Mouse (Mus musculus): ENCODE results near the gene Lin7c. TPM values are rescaled to one million over a fixed set of nuclear protein-coding genes. Genes with fewer than 3 reads are reported as not detected.
"Not testable (repeated sequence)": the region's sequence is repeated elsewhere in the genome, so short reads cannot be mapped to it uniquely, and the experiment has no call there.

The Lin7c gene
- polyA plus RNA-seq (2015; fragmentation: Nextera tagmentation; extraction: Ambion mirVana), result 16.2 and 17.5 TPM in 2 replicates

DNA sequence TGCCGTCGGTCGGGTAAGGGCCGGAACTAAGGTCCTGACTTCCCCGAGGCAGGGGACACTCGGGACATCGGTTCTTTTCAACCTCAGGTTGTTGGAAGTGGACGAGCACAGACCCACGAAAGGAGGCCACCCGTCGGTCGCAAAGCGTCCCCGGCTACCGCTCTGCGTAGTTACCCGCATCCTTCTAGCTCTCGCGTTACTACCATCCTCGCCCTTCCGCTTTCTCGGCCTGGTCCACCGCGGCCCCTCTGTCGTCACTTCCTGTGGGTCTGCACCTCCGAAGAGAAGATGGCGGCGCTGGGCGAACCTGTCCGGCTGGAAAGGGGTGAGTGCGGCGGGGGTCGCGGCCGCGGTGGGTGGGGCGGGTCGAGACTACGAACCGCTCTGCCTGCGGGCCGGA is at the start of gene Lin7c:
Gene Lin7c, plus strand, starts transcription at position 257 of the 400 bp plus-strand sequence.
- peak within 1 kb of the TSS; percentile 92 for H3K27ac ChIP-seq (ENCODE audit: low read depth)
- peak within 1 kb of the TSS; percentile 93 for H3K9ac ChIP-seq (replicated peaks)
- H3K9me3 ChIP-seq (ENCODE audit: low read length), result no peaks in the 10 kb centered on the region
- peak within 1 kb of the TSS; percentile 96 for H3K4me3 ChIP-seq (ENCODE audit: low read depth, low read length)
- DNase-seq (peak; percentile 94), ATAC-seq (peak; percentile 100)
- no peak for TF ChIP-seq CTCF (IDR thresholded peaks at IDR 0.05; ENCODE audit: low read depth)
- 0 out of 2 replicates have a peak, but pooled peaks have one; percentile 28 for TF ChIP-seq EP300 (IDR thresholded peaks at IDR 0.05; ENCODE audit: low read depth)
- 1% methylated on average over 40 of the region's 42 CpGs for WGBS (ENCODE audit: insufficient replicate concordance)
- peaks cover 11% of the 10 kb centered on the region for H3K4me1 ChIP-seq (ENCODE audit: insufficient read depth)
- H3K4me2 ChIP-seq (ENCODE audit: low read depth, low read length), result peak within 1 kb of the TSS; percentile 69
- H3K27me3 ChIP-seq (ENCODE audit: insufficient read depth, low read length), result no peaks in the 10 kb centered on the region
- peaks cover 15% of the 10 kb centered on the region for H3K36me3 ChIP-seq (replicated peaks; ENCODE audit: insufficient read depth, low read length)

DNA sequence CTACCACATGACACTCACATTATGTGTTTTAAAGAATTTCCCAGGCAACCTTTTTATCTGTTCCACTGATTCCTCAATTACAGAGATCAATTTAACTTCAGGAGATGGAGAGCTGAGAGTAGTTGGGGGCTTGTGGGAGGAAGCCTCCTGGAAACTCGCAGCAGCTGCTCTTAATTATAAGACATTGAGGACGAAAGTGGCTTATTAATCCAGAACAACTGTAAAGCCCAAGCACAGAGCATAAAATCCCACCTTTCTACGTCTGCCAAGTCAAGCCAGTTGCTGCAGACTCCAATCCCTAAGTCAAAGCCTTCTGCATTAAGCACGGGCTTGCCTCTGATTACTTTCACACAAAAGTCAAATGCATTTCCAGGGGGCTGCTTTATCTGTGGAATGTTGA is 44.3 kb upstream of the Lin7c start:
- WGBS (ENCODE audit: insufficient replicate concordance), result 60% methylated on average over 4 of the region's 4 CpGs
- no peak for DNase-seq
- H3K9ac ChIP-seq (replicated peaks), result no peak overlapping the region
- no peaks in the 10 kb centered on the region for H3K9me3 ChIP-seq (ENCODE audit: low read length)
- TF ChIP-seq CTCF (IDR thresholded peaks at IDR 0.05; ENCODE audit: low read depth), result no peak
- no peak overlapping the region for H3K27ac ChIP-seq (ENCODE audit: low read depth)
- H3K27me3 ChIP-seq (ENCODE audit: insufficient read depth, low read length), result no peaks in the 10 kb centered on the region
- ATAC-seq, result no peak
- H3K36me3 ChIP-seq (replicated peaks; ENCODE audit: insufficient read depth, low read length), result no peaks in the 10 kb centered on the region
- H3K4me3 ChIP-seq (ENCODE audit: low read depth, low read length), result no peak overlapping the region
- H3K4me1 ChIP-seq (ENCODE audit: insufficient read depth), result no peaks in the 10 kb centered on the region
- H3K4me2 ChIP-seq (ENCODE audit: low read depth, low read length), result no peak overlapping the region

DNA sequence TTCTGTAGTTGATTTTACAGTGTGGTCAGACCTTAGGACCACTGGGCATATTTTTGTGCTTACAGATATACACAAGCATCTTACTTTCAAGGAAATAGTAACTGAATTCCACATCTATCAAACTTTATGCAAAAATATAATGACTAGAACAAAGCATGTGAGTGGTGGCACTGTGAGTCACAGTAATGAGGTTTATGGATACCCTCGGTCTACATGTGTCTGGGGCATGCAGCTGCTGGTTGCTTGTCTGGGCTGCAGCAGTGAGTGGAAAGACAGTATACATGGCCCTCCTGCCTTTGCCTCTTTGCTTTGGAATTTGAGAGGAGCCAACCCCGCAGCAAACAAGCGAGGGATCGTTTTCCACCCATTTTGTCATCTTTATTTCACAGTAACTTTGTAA is 42.3 kb upstream of the Lin7c start:
- TF ChIP-seq EP300 (IDR thresholded peaks at IDR 0.05; ENCODE audit: low read depth) (no peak), CTCF (IDR thresholded peaks at IDR 0.05; ENCODE audit: low read depth) (no peak)
- ATAC-seq (no peak), DNase-seq (no peak)
- 66% methylated on average over 4 of the region's 4 CpGs for WGBS (ENCODE audit: insufficient replicate concordance)
- Histone ChIP-seq H3K9ac (replicated peaks) (no peak overlapping the region), H3K27me3 (ENCODE audit: insufficient read depth, low read length) (no peaks in the 10 kb centered on the region), H3K4me3 (ENCODE audit: low read depth, low read length) (no peak overlapping the region), H3K27ac (ENCODE audit: low read depth) (no peak overlapping the region), H3K36me3 (replicated peaks; ENCODE audit: insufficient read depth, low read length) (no peaks in the 10 kb centered on the region), H3K4me2 (ENCODE audit: low read depth, low read length) (no peak overlapping the region), H3K4me1 (ENCODE audit: insufficient read depth) (no peaks in the 10 kb centered on the region), H3K9me3 (ENCODE audit: low read length) (no peaks in the 10 kb centered on the region)

DNA sequence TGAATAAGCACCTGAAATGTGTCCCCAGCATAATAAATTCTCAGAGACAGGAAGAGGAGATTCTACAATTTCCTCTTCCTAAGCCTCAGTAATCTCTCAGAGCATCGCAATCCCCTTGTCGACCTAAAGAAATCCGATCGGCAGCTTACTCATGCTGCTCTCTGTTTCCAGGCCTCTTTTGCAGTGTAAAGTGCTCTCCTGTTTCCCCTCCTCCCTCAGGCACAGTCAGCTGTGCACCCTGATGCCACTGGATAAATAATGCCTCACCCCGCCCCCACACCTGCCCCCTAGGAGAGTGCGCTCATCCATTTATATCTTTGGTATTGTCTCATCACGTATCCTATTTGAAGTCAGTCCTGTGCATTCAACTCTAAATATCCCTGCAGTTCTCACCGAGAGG is 41.9 kb upstream of the Lin7c start:
- no peaks in the 10 kb centered on the region for H3K36me3 ChIP-seq (replicated peaks; ENCODE audit: insufficient read depth, low read length)
- no peak overlapping the region for H3K4me3 ChIP-seq (ENCODE audit: low read depth, low read length)
- H3K27ac ChIP-seq (ENCODE audit: low read depth), result no peak overlapping the region
- ATAC-seq, result no peak
- TF ChIP-seq CTCF (IDR thresholded peaks at IDR 0.05; ENCODE audit: low read depth) (no peak), EP300 (IDR thresholded peaks at IDR 0.05; ENCODE audit: low read depth) (no peak)
- no peak overlapping the region for H3K9ac ChIP-seq (replicated peaks)
- DNase-seq, result no peak
- no peaks in the 10 kb centered on the region for H3K4me1 ChIP-seq (ENCODE audit: insufficient read depth)
- no peak overlapping the region for H3K4me2 ChIP-seq (ENCODE audit: low read depth, low read length)
- WGBS (ENCODE audit: insufficient replicate concordance), result 44% methylated on average over 8 of the region's 8 CpGs
- no peaks in the 10 kb centered on the region for H3K9me3 ChIP-seq (ENCODE audit: low read length)
- H3K27me3 ChIP-seq (ENCODE audit: insufficient read depth, low read length), result no peaks in the 10 kb centered on the region

DNA sequence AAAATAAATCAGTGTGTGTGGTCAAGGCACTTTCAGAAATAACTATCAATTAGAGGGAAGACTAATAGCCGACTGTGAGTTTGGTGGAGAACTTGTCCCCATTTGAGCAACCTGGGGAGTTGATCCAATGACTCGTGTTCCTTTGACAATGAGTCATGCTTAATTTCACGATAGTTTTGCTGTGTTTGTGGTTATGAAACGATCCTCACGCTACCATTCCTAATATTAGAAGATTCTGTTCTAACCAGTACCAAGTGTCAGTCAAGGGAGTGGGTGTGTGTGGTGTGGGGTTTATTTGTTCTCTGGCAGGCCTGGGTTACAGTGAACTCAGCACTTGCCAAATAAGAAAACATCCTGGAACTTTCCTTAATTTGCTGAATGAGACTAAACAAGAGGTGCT is 35.1 kb upstream of the Lin7c start:
- no peaks in the 10 kb centered on the region for H3K36me3 ChIP-seq (replicated peaks; ENCODE audit: insufficient read depth, low read length)
- no peaks in the 10 kb centered on the region for H3K27me3 ChIP-seq (ENCODE audit: insufficient read depth, low read length)
- no peak overlapping the region for H3K4me2 ChIP-seq (ENCODE audit: low read depth, low read length)
- TF ChIP-seq CTCF (IDR thresholded peaks at IDR 0.05; ENCODE audit: low read depth) (no peak), EP300 (IDR thresholded peaks at IDR 0.05; ENCODE audit: low read depth) (no peak)
- H3K9ac ChIP-seq (replicated peaks), result no peak overlapping the region
- no peaks in the 10 kb centered on the region for H3K9me3 ChIP-seq (ENCODE audit: low read length)
- no peak for ATAC-seq
- no peaks in the 10 kb centered on the region for H3K4me1 ChIP-seq (ENCODE audit: insufficient read depth)
- no peak overlapping the region for H3K27ac ChIP-seq (ENCODE audit: low read depth)
- no peak for DNase-seq
- H3K4me3 ChIP-seq (ENCODE audit: low read depth, low read length), result no peak overlapping the region
- WGBS (ENCODE audit: insufficient replicate concordance), result 73% methylated on average over 5 of the region's 5 CpGs

DNA sequence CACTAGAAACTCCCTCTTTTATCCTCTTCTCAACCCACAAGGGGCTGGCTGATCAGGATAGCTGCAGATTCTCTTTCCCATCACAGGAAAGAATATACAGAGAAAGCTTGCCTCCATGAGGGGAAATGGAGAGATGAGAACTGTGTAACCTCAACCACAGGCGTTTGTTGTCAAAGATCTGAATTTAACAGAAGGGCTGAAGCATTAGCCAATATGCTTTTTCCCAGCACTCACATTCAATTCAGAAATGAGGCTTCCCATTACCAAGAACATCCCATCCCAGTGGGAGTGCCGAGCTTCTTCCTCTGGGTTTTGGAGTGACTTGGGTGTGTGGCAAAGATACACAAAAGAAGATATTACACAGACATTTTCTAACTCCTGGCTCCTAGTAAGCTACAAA is 31.0 kb upstream of the Lin7c start:
- no peaks in the 10 kb centered on the region for H3K27me3 ChIP-seq (ENCODE audit: insufficient read depth, low read length)
- no peak for TF ChIP-seq CTCF (IDR thresholded peaks at IDR 0.05; ENCODE audit: low read depth)
- no peak for TF ChIP-seq EP300 (IDR thresholded peaks at IDR 0.05; ENCODE audit: low read depth)
- ATAC-seq (no peak), DNase-seq (no peak)
- H3K9ac ChIP-seq (replicated peaks), result no peak overlapping the region
- H3K9me3 ChIP-seq (ENCODE audit: low read length), result no peaks in the 10 kb centered on the region
- WGBS (ENCODE audit: insufficient replicate concordance), result 60% methylated on average over 2 of the region's 2 CpGs
- no peak overlapping the region for H3K4me2 ChIP-seq (ENCODE audit: low read depth, low read length)
- no peak overlapping the region for H3K27ac ChIP-seq (ENCODE audit: low read depth)
- H3K36me3 ChIP-seq (replicated peaks; ENCODE audit: insufficient read depth, low read length), result no peaks in the 10 kb centered on the region
- H3K4me1 ChIP-seq (ENCODE audit: insufficient read depth), result no peaks in the 10 kb centered on the region
- H3K4me3 ChIP-seq (ENCODE audit: low read depth, low read length), result no peak overlapping the region

DNA sequence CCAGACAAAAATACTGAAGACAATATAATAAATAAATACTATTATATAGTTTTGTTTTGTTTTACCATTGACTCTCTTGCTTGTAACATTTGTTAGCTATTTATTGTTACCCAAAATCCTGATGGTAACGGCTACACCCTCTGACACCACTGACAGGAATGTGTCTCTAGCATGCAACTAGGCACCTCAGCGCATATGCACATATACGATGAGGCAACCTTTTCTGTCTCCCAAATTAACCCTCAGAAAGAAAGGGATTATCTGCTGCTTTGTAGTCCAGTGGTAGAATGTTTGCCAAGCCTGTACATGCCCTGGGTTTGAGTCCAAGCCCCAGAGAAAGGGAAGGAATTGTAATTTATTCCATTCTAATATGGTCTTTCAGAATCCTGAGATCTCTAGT is 29.8 kb upstream of the Lin7c start:
- 75% methylated on average over 3 of the region's 3 CpGs for WGBS (ENCODE audit: insufficient replicate concordance)
- TF ChIP-seq CTCF (IDR thresholded peaks at IDR 0.05; ENCODE audit: low read depth) (no peak), EP300 (IDR thresholded peaks at IDR 0.05; ENCODE audit: low read depth) (no peak)
- no peaks in the 10 kb centered on the region for H3K9me3 ChIP-seq (ENCODE audit: low read length)
- H3K4me2 ChIP-seq (ENCODE audit: low read depth, low read length), result no peak overlapping the region
- ATAC-seq (no peak), DNase-seq (no peak)
- H3K27me3 ChIP-seq (ENCODE audit: insufficient read depth, low read length), result no peaks in the 10 kb centered on the region
- H3K27ac ChIP-seq (ENCODE audit: low read depth), result no peak overlapping the region
- no peaks in the 10 kb centered on the region for H3K4me1 ChIP-seq (ENCODE audit: insufficient read depth)
- no peak overlapping the region for H3K4me3 ChIP-seq (ENCODE audit: low read depth, low read length)
- H3K36me3 ChIP-seq (replicated peaks; ENCODE audit: insufficient read depth, low read length), result no peaks in the 10 kb centered on the region
- no peak overlapping the region for H3K9ac ChIP-seq (replicated peaks)

DNA sequence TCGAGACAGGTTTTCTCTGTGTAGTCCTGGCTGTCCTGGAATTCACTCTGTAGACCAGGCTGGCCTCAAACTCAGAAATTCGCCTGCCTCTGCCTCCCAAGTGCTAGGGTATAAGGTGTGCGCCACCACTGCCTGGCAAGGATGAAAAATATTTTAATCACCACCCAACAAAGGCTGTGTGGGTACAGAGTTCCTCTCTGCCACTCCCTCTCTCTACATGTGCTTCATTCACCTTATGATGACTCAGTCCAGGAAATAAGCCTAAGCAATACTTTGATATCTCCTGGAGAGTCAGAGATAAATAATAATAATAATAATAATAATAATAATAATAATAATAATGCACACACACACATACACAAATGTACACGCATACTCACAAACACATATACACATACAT is 11.2 kb upstream of the Lin7c start:
- not testable (repeated sequence) for DNase-seq; H3K27me3 ChIP-seq (ENCODE audit: insufficient read depth, low read length); H3K4me3 ChIP-seq (ENCODE audit: low read depth, low read length); H3K36me3 ChIP-seq (replicated peaks; ENCODE audit: insufficient read depth, low read length); H3K4me2 ChIP-seq (ENCODE audit: low read depth, low read length); H3K4me1 ChIP-seq (ENCODE audit: insufficient read depth); H3K27ac ChIP-seq (ENCODE audit: low read depth); H3K9me3 ChIP-seq (ENCODE audit: low read length); ATAC-seq; H3K9ac ChIP-seq (replicated peaks)
- 67% methylated on average over 4 of the region's 4 CpGs for WGBS (ENCODE audit: insufficient replicate concordance)
